Mouse (Mus musculus) erythroblast, embryonic 14.5 days (primary cell): ENCODE measurements around the gene Ralb.

Source experiments
- GATA1 ChIP-seq: IDR thresholded peaks from 2 replicates; pipeline ENCODE4 v1.6.1; 2012; ENCODE audit warnings: low read length, inconsistent platforms, mixed read lengths
- TAL1 ChIP-seq: IDR thresholded peaks from 3 replicates; pipeline ENCODE4 v1.6.1; 2012; ENCODE audit warnings: low read length, inconsistent platforms, mixed read lengths

DNA sequence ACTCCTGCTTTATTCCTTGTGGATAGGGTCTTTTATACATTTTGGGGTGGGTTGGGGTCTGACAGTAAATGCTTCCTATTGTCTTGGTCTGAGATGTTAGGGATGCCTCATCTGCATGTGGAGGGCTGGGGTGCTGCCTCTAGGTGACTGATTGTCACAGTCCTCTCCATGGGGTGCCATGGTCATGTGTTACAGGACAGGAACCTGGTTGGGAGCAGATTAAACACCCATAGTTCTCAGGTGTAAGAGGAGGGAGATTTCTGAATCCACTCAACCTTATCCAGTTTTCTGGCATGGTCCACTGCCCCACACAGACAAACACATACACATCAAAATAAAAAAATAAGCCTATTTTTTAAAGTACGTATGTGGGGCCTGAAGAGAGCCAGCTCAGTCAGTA, 12.1 kb downstream of the Ralb start:
- no peak for TF ChIP-seq TAL1
- no peak for TF ChIP-seq GATA1
